Mouse (Mus musculus) CH12.LX (cell line): ENCODE measurements at regions not wholly inside any gene's neighbourhood (a gene's known extent, or its start where the extent isn't known, plus 50 kb on each side); places are given as distances from the start of the nearest gene placed in this dataset.

Source experiments
- DNase-seq: peaks from one replicate; pipeline ENCODE4 v3.0.0-alpha.2; 2013; ENCODE audit errors: extremely low read depth
- H3K27ac ChIP-seq: 2 replicates; pipeline ENCODE4 v1.5.1; 2012; ENCODE audit warnings: low read depth, mild to moderate bottlenecking, control low read depth, moderate library complexity; ENCODE audit not compliant: insufficient read depth
- H3K27me3 ChIP-seq: replicated peaks from 2 replicates; pipeline ENCODE3; 2012; ENCODE audit warnings: inconsistent platforms
- H3K36me3 ChIP-seq, 2 experiments: replicated peaks in 1 of 2; 2 replicates each; pipeline versions ENCODE3 to v1.6.1; 2012; ENCODE audit warnings: inconsistent platforms in 1 of 2, low read length in 1 of 2, mild to moderate bottlenecking in 1 of 2, mixed read lengths in 1 of 2, moderate library complexity in 1 of 2; ENCODE audit not compliant: control insufficient read depth in 1 of 2, insufficient read depth in 1 of 2
- H3K4me1 ChIP-seq, 2 experiments: 2 replicates each; pipeline ENCODE4 v1.6.1; 2012; ENCODE audit warnings: inconsistent platforms in 1 of 2, moderate library complexity in 1 of 2; ENCODE audit not compliant: insufficient read depth in 2 of 2, control insufficient read depth in 1 of 2
- H3K4me2 ChIP-seq: 2 replicates; pipeline ENCODE4 v1.6.1; 2012; ENCODE audit warnings: low read depth, mild to moderate bottlenecking, control low read depth; ENCODE audit not compliant: poor library complexity, insufficient read depth, severe bottlenecking
- H3K4me3 ChIP-seq, 3 experiments: fragments of 150-350 bp in 1 of 3; sonication (generic) in 1 of 3; replicated peaks in 1 of 3; 2 replicates each; pipeline versions ENCODE3 to v1.5.1; 2011 to 2012; ENCODE audit warnings: low read depth in 2 of 3, low read length in 2 of 3, mild to moderate bottlenecking in 2 of 3, moderate library complexity in 2 of 3, control low read depth in 1 of 3, improper control_type of control experiment in 1 of 3, inconsistent platforms in 1 of 3, mixed read lengths in 1 of 3; ENCODE audit not compliant: poor library complexity in 1 of 3
- H3K79me2 ChIP-seq: replicated peaks from 2 replicates; pipeline ENCODE4 v1.6.1; 2012; ENCODE audit warnings: mild to moderate bottlenecking, moderate library complexity; ENCODE audit not compliant: control insufficient read depth, poor library complexity, insufficient read depth, severe bottlenecking; ENCODE audit errors: extremely low read depth
- H3K9ac ChIP-seq: 2 replicates; pipeline ENCODE4 v1.6.1; 2012; ENCODE audit warnings: low read depth, mild to moderate bottlenecking, control low read depth, moderate library complexity; ENCODE audit not compliant: insufficient read depth
- H3K9me3 ChIP-seq: replicated peaks from 2 replicates; pipeline ENCODE3; 2012; ENCODE audit warnings: low read length, inconsistent platforms, mixed read lengths
- BHLHE40 ChIP-seq: IDR thresholded peaks from 2 replicates; pipeline ENCODE4 v1.6.1; 2011; ENCODE audit warnings: mild to moderate bottlenecking, low read depth, low read length, improper control_type of control experiment
- CHD2 ChIP-seq: IDR thresholded peaks from 2 replicates; pipeline ENCODE4 v1.6.1; 2011; ENCODE audit warnings: low read length, improper control_type of control experiment
- E2F4 ChIP-seq: IDR thresholded peaks from 2 replicates; pipeline ENCODE4 v1.6.1; 2011; ENCODE audit warnings: low read depth, low read length, improper control_type of control experiment; ENCODE audit not compliant: insufficient replicate concordance
- ELF1 ChIP-seq: IDR thresholded peaks from 2 replicates; pipeline ENCODE4 v1.6.1; 2014; ENCODE audit warnings: low read depth, mild to moderate bottlenecking, inconsistent platforms, low read length, improper control_type of control experiment
- EP300 ChIP-seq: IDR thresholded peaks from 2 replicates; pipeline ENCODE4 v1.6.1; 2011; ENCODE audit warnings: low read length, improper control_type of control experiment
- ETS1 ChIP-seq: conservative IDR thresholded peaks from 2 replicates; pipeline ENCODE4 v1.6.1; 2012; ENCODE audit warnings: low read depth, mild to moderate bottlenecking, inconsistent platforms, low read length, improper control_type of control experiment, moderate library complexity
- HCFC1 ChIP-seq: IDR thresholded peaks from 2 replicates; pipeline ENCODE4 v1.6.1; 2012; ENCODE audit warnings: low read depth, mild to moderate bottlenecking, inconsistent platforms, low read length, improper control_type of control experiment
- IRF4 ChIP-seq: IDR thresholded peaks from 2 replicates; pipeline ENCODE4 v1.6.1; 2014; ENCODE audit warnings: low read depth, mild to moderate bottlenecking, inconsistent platforms, low read length, improper control_type of control experiment
- JUN ChIP-seq: IDR thresholded peaks from 2 replicates; pipeline ENCODE4 v1.6.1; 2011; ENCODE audit warnings: low read depth, mild to moderate bottlenecking, low read length, improper control_type of control experiment, moderate library complexity; ENCODE audit not compliant: insufficient read depth
- KAT2A ChIP-seq: IDR thresholded peaks from 2 replicates; pipeline ENCODE4 v1.6.1; 2012; ENCODE audit warnings: low read length, improper control_type of control experiment, inconsistent platforms; ENCODE audit not compliant: insufficient replicate concordance
- MAFK ChIP-seq: IDR thresholded peaks from 2 replicates; pipeline ENCODE4 v1.6.1; 2011; ENCODE audit warnings: low read length, improper control_type of control experiment; ENCODE audit not compliant: insufficient replicate concordance
- MAX ChIP-seq: IDR thresholded peaks from 2 replicates; pipeline ENCODE4 v1.6.1; 2011; ENCODE audit warnings: low read length, improper control_type of control experiment
- MEF2A ChIP-seq: IDR thresholded peaks from 2 replicates; pipeline ENCODE4 v1.6.1; 2014; ENCODE audit warnings: low read depth, mild to moderate bottlenecking, inconsistent platforms, low read length, improper control_type of control experiment, borderline replicate concordance
- MXI1 ChIP-seq: IDR thresholded peaks from 2 replicates; pipeline ENCODE4 v1.6.1; 2011; ENCODE audit warnings: mild to moderate bottlenecking, low read depth, low read length, improper control_type of control experiment
- MYC ChIP-seq: IDR thresholded peaks from 2 replicates; pipeline ENCODE4 v1.6.1; 2011; ENCODE audit warnings: low read depth, mild to moderate bottlenecking, improper control_type of control experiment, low read length
- NELFE ChIP-seq: IDR thresholded peaks from 2 replicates; pipeline ENCODE4 v1.6.1; 2011; ENCODE audit warnings: low read depth, low read length, improper control_type of control experiment
- PAX5 ChIP-seq: IDR thresholded peaks from 2 replicates; pipeline ENCODE4 v1.6.1; 2012; ENCODE audit warnings: low read length, inconsistent platforms, mixed read lengths
- POLR2AphosphoS2 ChIP-seq: IDR thresholded peaks from 2 replicates; pipeline ENCODE4 v1.6.1; 2011; ENCODE audit warnings: low read depth, low read length, improper control_type of control experiment
- RAD21 ChIP-seq: IDR thresholded peaks from 2 replicates; pipeline ENCODE4 v1.6.1; 2011; ENCODE audit warnings: low read depth, mild to moderate bottlenecking, low read length, improper control_type of control experiment, moderate library complexity
- RCOR1 ChIP-seq: conservative IDR thresholded peaks from 2 replicates; pipeline ENCODE4 v1.6.1; 2012; ENCODE audit warnings: low read depth, mild to moderate bottlenecking, inconsistent platforms, low read length, improper control_type of control experiment
- SMC3 ChIP-seq: IDR thresholded peaks from 2 replicates; pipeline ENCODE4 v1.6.1; 2011; ENCODE audit warnings: low read depth, low read length, improper control_type of control experiment
- TBP ChIP-seq: conservative IDR thresholded peaks from 2 replicates; pipeline ENCODE4 v1.6.1; 2011; ENCODE audit warnings: low read depth, low read length, improper control_type of control experiment
- TCF12 ChIP-seq: IDR thresholded peaks from 2 replicates; pipeline ENCODE4 v1.6.1; 2014; ENCODE audit warnings: low read depth, mild to moderate bottlenecking, inconsistent platforms, low read length, improper control_type of control experiment
- UBTF ChIP-seq: IDR thresholded peaks from 2 replicates; pipeline ENCODE4 v1.6.1; 2012; ENCODE audit warnings: low read depth, mild to moderate bottlenecking, inconsistent platforms, low read length, improper control_type of control experiment, moderate library complexity
- USF1 ChIP-seq: IDR thresholded peaks from 2 replicates; pipeline ENCODE4 v1.6.1; 2014; ENCODE audit warnings: low read depth, mild to moderate bottlenecking, inconsistent platforms, low read length, improper control_type of control experiment
- ZC3H11A ChIP-seq: IDR thresholded peaks from 2 replicates; pipeline ENCODE4 v1.6.1; 2012; ENCODE audit warnings: low read depth, mild to moderate bottlenecking, inconsistent platforms, low read length, improper control_type of control experiment
- ZMIZ1 ChIP-seq: IDR thresholded peaks from 2 replicates; pipeline ENCODE4 v1.6.1; 2012; ENCODE audit warnings: low read depth, mild to moderate bottlenecking, inconsistent platforms, low read length, improper control_type of control experiment
- dilution Hi-C: fragments of 300-500 bp; cut with MboI; formaldehyde crosslinking; loops from 2 replicates; pipeline ENCODE4 v1.14.3; 2020; ENCODE audit warnings: low sequenced_read_pairs; ENCODE audit not compliant: extremely low pct_unique_long_range_greater_than_20kb, extremely low pct_ligation_motif_present
- in situ Hi-C: fragments of 300-500 bp; cut with MboI; formaldehyde crosslinking; loops from 3 replicates; pipeline ENCODE4 v1.14.3; 2019; ENCODE audit warnings: low sequenced_read_pairs, low pct_ligation_motif_present, low pct_unique_long_range_greater_than_20kb, mixed read lengths

DNA sequence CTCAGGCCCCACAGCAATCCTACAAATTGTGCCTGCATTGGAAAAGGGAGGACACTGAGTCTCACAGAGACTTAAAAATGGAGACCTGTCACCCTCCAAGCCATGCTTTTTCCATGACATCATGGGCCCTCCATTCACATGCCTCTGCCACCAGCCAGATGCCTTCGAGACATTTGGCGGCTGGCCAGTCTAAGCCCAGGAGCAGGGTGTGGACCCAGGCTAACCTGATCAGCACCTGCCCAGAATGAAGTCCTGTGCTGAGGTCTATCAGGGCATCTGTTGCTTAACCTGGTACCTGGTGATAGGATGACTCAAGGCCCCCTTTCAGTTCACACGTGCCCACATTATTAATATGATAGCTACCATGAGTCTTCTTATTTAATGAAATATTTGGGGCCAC, 265.4 kb downstream of the Fam49a start:
- H3K4me3 ChIP-seq: no peak overlapping the region
- no peak overlapping the region for H3K9ac ChIP-seq
- DNase-seq: no peak
- no peak overlapping the region for H3K4me2 ChIP-seq
- in situ Hi-C loops (no loop called here), dilution Hi-C loops (no loop called here)
- H3K9me3 ChIP-seq: no peaks in the 10 kb centered on the region
- H3K36me3 ChIP-seq: no peaks in the 10 kb centered on the region
- H3K27ac ChIP-seq: no peak overlapping the region
- no peaks in the 10 kb centered on the region for H3K79me2 ChIP-seq
- no peaks in the 10 kb centered on the region for H3K27me3 ChIP-seq
- TF ChIP-seq MEF2A: no peak
- TF ChIP-seq E2F4: no peak
- TF ChIP-seq ELF1: no peak
- no peak for TF ChIP-seq BHLHE40
- no peak for TF ChIP-seq CHD2
- TF ChIP-seq TCF12: no peak
- no peak for TF ChIP-seq POLR2AphosphoS2
- no peak for TF ChIP-seq RCOR1
- no peak for TF ChIP-seq SMC3
- no peak for TF ChIP-seq MYC
- TF ChIP-seq KAT2A: no peak
- TF ChIP-seq NELFE: no peak
- no peak for TF ChIP-seq ETS1
- TF ChIP-seq PAX5: no peak
- TF ChIP-seq HCFC1: no peak
- TF ChIP-seq ZC3H11A: no peak
- no peaks in the 10 kb centered on the region for H3K4me1 ChIP-seq

GRCm38 (mm10) chr12:12520311-12520852, 258.4 kb downstream of the Fam49a start:
- Histone ChIP-seq H3K79me2 (no peaks in the 10 kb centered on the region), H3K4me3 (no peak overlapping the region), H3K27me3 (no peaks in the 10 kb centered on the region), H3K9ac (no peak overlapping the region), H3K36me3 (no peaks in the 10 kb centered on the region), H3K4me1 (no peaks in the 10 kb centered on the region; a peak in 1 of 4 replicates), H3K4me2 (peak overlapping the region; percentile 74), H3K9me3 (no peaks in the 10 kb centered on the region), H3K27ac (no peak overlapping the region)
- TF ChIP-seq CHD2 (no peak), MEF2A (0 out of 2 replicates have a peak, but pooled peaks have one; percentile 32), ZMIZ1 (no peak), BHLHE40 (peak; percentile 76), MAX (no peak), MAFK (peak; percentile 65), IRF4 (peak; percentile 60; the same call in 1 of the 2 replicates), EP300 (peak; percentile 35; the same call in 1 of the 2 replicates), JUN (peak; percentile 37; the same call in 1 of the 2 replicates), MXI1 (no peak), ETS1 (no peak), USF1 (no peak), ELF1 (no peak), TBP (no peak), HCFC1 (no peak), RAD21 (no peak), UBTF (no peak)
- no peak for DNase-seq
- dilution Hi-C loops (no loop called here), in situ Hi-C loops (no loop called here)
